Mouse (Mus musculus): Measurements from ENCODE around the gene Tnfrsf1a.
A peak's percentile ranks its signal among the peaks of the same experiment; 100 is the strongest.

Tnfrsf1a gene

DNA sequence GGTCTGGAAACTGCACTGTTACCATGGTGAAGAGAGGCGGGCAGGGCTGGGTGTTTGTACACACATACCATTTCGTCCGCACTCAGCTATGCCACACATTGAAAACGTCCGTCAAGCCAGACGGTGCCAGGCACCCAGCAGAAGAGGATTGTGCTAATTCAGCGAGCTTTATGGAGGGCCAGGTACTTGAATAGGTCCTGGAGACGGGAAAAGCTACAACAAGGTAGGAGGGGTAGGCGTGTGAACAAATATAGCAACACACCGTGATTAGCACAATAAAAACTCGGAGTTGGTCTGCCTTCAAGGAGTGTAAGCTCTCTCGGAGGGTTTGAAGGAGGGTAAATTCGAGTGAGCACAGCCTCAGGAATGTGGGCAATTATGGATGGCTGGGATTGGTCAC is 26.4 kb upstream of the Tnfrsf1a start:
- no peak for DNase-seq (ENCODE audit: low read depth, low spot score)

DNA sequence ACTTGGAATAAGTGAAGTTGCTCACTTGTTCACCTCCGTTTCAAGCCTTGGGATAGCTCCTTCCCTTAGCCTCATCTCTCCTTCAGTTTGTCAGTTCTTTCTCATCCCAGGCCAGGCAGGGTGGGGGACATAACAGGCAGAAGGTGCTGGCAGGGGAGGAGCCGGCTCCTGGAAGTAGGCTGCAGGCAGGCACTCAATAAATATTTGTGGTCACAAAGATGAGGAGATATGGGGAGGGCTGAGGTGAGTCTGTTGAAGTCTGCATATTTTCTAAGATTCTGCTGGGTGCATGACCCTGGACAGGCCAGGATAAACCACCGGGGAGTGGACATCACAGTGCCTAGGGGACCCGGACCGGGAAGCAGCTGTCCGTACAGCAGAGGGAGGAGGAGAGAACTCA is 25.6 kb upstream of the Tnfrsf1a start:
- no peak for DNase-seq (ENCODE audit: low read depth, low spot score)

DNA sequence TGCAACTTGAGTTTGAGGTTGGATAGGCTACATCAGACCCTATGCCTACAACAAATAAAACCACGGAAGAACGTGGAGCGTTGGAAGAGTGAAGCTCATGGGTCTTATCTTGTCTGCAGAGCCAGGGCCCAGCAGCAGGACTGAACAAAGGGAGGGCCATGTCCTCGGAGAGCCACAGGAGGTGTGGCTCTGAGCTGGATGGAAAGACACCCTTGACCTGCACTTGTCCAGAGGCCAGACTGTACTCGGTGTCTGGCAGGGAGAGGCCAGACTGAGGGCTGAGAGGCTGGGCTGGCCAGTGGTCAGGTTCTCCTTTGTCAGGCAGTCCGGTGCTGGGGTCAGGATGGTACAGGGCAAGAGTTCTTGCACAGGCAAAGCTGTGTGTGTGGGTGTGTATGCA is 23.8 kb upstream of the Tnfrsf1a start:
- no peak for DNase-seq (ENCODE audit: low read depth, low spot score)

DNA sequence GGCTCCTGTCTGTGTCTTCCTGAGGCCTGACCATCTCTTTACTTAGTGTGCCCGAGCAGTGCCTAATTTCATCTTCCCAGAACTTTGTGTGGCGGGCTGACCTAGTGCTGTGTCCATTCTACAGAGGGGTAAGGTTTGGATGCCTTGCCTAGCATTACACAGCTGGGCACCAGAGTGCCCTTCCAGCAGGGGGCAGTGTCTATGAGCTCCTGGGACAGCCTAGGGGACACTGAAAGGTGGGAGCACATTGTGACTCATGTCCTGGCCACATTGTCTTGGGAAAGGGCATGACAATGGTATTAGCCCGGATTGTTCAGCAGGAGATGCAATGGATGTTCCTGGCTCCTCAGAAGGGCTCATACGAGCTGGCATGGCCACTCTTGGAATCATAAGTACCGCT is 20.9 kb upstream of the Tnfrsf1a start:
- no peak for DNase-seq (ENCODE audit: low read depth, low spot score)

DNA sequence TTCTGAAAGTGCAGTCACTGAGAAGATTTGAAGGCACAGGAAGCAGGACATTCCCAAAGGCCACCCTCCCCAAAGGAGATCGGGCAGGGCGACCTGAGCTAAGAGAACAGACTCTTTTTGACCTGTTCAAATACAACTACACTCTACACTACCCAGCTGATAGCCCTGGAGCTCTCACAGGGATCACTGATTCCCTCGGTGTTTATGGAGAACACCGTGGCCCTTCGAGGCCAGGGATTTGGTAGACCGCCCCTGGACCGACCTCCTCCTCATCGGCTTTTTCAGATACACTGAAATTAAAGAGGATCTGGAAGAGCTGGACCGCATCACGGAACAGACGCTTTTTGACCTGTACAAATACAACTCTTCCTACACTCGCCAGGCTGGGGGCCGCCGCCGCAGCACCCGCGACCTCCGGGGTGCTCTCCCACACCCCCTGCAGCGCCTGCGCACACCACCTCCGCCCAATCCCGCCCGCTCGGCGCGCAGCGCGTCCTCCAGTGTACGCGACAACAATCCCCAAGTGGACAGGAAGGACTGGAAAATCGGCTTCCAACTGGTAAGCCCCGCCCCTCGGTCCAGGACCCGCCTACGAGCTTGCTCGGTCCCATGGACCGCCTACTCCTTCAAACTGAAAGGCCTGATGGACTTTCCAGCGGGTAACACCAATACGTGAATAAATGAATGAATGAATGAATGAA is 18.4 kb upstream of the Tnfrsf1a start:
- peak; percentile 66 for DNase-seq (ENCODE audit: low read depth, low spot score)

DNA sequence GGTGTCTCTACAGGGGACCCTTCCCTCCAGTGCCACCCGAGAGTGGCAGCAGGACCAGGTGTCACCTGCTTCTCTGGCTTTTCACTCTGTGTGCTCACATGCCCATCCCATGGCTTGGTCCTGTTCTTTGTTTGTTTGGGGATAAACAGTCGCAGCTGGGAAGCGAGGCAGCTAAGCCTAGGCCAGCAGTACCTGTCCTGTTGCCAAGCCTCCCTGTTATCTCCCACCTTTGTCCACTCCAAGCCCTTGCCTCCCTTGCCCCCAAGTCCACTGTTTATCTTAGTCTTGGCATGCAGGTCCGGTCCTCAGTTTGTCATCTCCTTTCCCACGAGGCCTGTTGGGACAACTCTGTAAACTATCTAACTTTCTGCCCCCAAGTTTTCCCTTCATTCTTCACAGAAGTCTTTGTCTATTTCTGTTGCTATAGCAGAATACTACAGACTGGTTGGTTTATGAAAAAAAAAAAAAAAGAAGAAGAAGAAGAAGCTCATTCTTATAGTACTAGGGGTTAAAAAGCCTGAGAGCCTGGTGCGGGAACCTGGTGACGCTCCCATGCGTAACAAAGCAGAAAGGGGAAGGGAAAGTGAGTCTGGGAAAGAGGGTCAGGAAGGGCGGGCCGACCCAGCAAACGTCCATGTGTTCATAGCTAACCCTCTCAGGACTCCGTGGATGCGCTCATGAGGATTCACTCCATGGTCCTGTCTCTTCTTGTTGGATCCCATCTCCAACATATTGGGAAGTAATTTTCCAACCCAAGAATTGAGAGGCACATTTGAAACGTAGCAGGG is 15.9 kb upstream of the Tnfrsf1a start:
- DNase-seq (ENCODE audit: low read depth, low spot score): no peak

DNA sequence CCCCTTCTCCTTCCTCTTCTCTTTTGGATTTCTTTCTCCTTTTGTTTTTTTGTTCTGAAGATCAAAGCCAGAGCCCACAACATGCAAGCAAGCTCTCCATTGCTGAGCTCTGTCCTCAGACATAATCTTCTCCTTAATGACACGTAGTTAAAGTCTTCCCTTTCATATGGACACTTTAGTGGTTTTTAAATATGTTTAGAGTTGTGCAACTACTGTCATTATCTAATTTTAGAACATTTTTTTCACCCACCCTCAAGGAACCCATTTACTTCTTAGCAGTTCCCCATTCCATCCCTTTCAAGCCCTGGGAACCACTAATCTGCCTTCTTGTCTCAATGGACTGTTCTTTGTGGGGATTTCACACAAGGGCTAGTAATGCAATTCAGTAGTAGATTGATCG is 14.8 kb upstream of the Tnfrsf1a start:
- no peak for DNase-seq (ENCODE audit: low read depth, low spot score)

DNA sequence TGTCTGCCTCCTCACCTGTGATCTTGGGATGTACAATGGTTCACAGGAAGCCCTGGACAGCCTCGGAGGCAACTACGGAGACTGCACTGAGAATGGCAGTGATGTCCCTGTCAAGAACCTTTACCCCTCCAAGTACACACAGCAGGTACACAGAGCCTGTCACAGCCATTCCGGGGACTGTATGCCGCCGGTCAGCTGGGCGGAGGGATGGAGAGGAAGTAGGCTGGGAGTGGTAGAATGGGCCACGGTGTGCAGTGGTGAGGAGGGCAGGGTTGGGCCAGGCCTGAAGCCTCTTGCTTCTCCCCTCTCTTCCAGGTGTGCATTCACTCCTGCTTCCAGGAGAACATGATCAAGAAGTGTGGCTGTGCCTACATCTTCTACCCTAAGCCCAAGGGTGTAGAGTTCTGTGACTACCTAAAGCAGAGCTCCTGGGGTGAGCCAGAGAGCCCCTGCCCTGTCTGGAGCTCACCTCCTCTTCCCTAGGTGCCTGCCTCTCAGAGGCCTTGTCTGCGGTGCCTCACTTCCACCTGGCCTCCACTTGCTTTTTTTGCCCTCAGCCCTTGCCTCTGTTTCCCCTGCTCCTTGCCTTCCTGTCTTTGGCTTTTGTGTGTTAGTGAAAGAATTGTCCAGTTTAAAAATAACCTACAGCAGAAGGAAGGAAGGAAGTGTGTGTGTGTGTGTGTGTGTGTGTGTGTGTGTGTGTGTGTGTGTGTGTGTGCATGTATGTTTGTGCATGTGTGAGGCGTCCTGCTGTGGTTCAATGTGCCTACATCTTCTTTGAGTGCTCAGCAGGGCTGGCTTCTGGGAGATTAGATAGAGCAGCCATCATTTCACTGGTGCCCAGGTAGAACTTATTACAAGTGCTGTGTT is 10.1 kb upstream of the Tnfrsf1a start:
- no peak for DNase-seq (ENCODE audit: low read depth, low spot score)

DNA sequence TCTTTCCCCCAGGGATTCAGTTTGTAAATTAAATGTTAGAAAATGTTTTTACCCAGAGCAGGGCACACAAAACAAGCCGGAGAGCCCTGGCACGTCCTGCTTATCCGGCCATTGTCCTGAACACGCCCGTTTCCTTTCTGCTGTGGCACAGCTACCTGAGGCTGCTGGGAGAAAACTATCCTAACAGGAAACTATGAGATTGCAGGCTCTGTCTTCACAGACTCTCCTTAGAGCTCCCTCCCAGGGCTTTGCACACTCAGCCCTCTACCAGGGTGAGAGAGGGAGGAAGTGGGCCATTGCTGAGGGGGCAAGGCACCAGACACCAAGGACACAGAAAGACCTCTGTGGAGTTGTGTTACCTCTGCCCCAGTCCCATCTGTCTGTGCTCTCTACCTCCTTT is 8.9 kb upstream of the Tnfrsf1a start:
- DNase-seq (ENCODE audit: low read depth, low spot score): no peak

DNA sequence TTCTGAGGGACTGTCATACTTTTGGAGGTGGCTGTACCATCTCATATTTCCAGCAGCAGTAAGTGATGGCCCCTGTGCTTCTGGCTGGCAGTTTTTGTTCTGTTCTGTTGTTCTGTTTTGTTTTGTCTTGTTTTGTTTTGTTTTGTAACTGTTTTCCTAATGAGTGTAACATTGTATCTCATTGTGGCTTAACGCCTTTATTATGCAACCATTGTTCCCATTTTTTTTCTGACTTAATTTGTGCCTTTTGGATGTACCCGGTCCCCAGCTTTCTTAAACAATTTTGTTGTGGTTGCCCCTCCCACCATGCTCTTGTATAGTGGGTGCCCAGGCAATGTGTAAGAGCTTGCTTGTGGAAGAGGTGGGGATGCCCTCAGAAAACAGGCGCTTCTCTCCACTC is 7.0 kb upstream of the Tnfrsf1a start:
- no peak for DNase-seq (ENCODE audit: low read depth, low spot score)

DNA sequence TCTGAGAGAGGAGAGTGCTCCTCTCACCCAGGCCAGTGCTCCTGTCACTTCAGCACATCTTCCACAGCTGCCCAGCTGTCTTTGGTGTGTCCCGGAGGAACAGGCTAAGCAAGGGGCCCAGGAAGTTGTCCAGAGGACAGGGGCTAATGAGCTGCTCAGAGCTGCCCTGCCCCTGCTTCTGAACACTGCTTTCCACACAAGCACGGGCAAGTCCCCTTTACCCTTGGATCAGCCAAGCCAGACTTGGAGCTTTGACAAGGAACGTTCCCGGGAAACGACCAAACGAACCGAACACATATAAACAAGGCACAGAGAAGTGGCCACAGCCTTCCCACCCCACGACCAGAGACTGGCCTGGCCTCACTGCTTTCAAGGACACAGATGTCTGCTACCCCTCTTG is 5.1 kb upstream of the Tnfrsf1a start:
- no peak for DNase-seq (ENCODE audit: low read depth, low spot score)

DNA sequence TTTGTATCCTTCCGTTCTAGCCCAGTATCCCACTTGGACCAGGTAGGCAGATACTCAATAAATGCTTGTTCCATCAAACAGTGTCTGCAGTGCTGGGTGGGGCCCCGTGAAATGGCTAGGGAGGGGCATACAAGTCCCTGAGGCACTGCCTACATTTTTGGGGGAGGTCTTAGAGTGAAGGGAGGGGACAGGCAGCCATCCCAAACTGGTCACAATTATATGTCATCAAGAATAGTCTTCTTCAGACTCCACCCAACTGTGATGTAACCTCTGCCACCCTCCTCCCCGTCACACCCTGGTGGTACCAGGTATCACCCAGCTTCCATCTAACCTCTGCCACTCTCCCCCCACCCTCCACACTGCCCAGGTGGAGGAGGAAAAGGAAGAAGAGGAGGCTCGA is 4.3 kb upstream of the Tnfrsf1a start:
- no peak for DNase-seq (ENCODE audit: low read depth, low spot score)

DNA sequence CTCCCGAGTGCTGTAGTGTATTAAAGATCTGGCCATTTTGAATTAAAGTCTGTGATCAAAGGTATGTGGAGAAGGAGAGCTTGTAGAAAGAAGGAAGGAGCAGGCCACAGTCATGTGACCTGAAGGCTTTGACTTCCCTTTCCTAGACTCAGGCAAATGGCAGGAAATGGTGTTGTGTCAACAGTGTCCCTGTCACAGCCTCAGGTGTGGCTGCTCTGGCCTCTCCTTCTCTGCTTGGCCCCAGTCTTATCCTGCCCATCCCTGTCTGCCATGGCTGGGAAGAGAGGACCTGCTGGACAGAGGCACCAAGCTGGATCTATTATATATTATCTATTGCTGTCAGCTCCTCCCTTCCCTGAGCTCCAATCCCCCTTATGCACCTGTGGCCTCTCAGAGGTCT is 3.5 kb upstream of the Tnfrsf1a start:
- no peak for DNase-seq (ENCODE audit: low read depth, low spot score)

DNA sequence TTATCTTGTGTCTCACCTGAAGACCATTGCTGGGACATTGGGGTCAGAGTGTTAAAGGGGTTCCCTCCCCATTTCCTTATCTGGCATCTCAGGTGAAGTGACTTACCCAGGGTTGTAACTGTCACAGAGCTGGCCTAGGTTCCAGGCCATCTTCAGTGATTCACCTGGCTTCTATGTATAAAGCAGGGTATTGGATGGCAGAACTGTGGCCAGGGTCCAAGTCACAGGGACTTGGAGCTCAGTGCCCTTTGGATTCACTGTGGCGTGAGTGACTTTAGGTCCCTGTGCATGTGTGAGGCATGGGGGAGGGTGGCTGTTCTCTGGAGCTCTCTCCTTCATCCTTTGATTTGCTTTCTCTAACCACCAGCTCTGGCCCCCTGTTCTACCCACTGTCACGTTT is 3.1 kb upstream of the Tnfrsf1a start:
- no peak for DNase-seq (ENCODE audit: low read depth, low spot score)

DNA sequence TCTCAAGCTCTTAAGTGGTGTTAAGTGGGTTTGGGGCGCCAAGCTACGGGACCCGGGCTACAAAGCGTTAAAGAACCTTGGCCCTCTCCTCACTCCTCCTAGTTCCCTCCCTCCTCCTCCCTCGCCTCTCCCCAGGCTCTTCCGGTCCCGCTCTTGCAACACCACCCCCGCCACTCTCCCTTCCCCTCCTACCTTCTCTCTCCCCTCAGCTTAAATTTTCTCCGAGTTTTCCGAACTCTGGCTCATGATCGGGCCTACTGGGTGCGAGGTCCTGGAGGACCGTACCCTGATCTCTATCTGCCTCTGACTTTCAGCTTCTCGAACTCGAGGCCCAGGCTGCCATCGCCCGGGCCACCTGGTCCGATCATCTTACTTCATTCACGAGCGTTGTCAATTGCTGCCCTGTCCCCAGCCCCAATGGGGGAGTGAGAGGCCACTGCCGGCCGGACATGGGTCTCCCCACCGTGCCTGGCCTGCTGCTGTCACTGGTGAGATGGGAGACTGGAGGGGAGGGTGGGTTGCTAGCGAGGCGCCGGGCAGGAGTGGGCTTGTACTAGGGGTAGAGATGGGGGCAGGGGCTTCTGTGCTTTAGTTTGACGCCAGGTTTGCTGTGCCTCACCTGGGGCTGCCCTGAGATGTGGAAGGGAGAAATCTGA is 541 bp downstream of the Tnfrsf1a start:
- DNase-seq (ENCODE audit: low read depth, low spot score): no peak

DNA sequence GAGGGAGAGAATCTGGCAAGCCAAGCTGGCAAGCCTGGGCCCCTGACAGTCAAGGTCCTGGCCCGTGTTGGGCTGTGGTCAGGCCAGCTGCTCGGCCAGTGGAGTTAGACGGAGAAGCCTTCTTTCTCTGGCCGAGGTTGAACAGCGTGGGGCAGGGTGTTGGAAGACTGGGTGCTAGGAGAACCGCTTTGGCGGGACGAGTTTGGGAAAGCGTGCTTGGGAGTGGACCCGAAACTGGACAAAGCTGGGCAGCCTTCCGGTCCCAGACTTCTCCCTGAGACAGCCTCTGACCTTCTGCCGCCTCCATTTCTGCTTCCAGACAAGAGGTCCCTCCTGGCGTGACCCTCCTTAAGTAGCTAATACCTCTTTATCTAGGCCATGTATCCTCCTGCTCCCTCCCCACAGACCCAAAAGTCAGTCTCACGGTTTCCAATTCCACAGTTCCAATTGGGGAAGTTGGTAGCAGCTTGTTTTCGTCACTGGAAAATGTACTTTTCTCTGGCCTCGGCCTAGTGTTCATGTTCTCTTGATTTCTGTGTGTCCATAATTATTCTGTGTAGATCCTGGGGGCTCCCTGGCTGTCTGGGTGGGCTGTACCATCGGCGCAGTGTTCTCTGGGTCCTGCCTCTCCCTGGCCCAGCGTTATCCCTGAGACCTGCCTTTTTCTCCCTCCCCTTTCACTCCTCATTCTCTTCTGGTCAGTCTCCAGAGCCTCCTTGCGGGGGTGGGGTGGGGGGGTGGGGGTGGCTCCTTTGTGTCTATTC is 1.3 kb downstream of the Tnfrsf1a start:
- DNase-seq (ENCODE audit: low read depth, low spot score): no peak

DNA sequence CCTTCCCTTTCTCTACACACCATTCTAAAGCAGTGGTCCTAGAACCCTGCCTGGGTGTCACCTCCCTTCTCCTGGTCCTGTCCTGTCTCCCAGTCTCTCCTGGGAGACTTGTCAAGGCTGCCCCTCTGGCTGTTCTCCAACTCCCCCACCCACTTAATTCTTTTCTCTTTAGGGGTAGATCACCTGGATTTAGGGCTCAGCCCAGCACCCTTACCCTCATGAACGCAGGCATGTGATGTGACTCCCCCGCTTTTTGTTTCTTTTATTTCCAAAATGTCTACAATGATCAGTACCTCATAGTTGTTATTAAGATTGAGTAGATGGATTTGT is 1.8 kb downstream of the Tnfrsf1a start:
- DNase-seq (ENCODE audit: low read depth, low spot score): no peak

DNA sequence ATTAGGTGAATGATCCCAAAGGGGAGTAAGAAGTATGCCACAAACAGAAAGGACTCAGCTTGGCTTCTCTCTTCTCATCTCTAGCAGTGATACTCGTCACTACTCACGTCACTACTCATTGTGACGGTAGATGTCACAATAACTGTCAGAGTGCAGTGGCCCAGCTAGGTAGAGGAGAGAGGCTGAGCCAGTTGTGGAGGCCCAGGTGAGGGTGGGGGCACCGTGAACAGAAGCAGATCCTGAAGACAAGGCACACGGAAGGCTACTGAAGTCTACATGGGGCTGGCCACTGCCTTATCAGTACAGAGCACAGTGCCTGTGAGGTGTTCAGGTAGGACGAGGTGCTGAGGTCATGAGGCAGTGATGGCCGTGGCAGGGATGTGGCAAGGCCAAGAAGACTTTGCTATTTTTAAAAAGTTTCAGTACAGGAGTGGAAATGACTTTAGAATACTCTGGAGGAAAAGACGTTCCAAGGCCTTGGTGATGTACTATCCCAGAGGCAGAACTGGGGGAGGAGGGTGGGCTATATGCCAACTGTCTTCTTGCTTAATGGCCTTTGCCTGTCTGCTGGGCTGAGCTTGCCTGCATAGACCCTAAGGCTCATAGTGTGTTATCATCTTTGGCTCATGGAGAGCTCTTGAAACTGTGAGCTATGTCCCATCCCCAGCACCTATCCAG is 2.3 kb downstream of the Tnfrsf1a start:
- no peak for DNase-seq (ENCODE audit: low read depth, low spot score)

DNA sequence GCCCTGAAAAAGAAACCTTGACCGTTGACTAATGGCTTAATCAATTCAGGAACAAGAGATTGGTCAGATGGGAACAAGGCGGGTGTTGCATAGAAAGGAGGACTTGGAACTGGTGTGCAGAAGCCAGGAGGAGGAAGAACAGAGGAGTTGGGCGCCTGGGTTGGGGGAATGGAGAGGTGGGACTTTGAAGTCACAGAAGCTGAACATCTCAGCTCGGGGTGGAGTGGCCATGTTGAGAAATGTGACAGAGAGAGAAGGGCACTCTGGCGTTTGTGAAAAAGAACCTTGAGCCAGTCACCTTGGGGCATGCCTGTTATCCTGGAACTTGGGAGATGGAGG is 2.9 kb downstream of the Tnfrsf1a start:
- no peak for DNase-seq (ENCODE audit: low read depth, low spot score)

DNA sequence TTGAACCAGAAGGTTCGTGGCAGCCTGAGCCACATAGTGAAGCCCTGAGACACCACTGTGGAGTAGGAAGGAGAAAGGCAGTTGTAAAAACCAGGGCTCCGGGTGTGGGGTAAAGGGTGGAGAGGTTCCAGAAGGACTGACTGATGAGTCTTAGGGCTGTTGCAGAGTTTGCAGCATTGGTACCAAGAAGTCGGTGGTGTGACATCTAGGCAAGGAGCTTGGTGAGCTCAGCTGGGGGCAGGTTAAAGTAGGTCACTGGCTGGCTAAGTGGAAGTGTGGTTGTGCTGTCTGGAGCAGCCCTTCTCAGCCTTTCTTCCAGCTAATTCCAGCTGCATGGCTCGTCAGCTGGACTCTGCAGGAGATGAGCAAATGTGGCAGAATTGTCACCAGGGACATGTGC is 3.6 kb downstream of the Tnfrsf1a start:
- no peak for DNase-seq (ENCODE audit: low read depth, low spot score)

DNA sequence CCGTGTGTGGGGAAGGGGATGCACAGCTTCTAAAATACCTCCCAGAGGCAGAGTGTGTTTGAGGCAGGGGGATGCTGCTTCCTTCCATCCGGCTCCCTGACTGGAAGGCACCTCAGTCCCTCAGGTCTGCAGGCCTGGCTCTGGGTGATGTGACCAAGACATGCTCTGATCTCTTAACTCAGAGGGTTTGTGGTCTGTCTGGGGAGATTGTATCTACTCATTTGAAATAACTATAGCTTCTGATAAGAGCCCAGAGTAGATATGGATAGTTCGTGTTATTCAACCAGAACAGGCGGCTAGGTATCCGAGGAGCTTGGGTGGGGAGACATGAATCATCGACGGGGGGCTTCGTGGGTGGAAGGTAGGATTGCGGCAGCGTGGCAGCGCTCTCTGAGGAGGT is 4.1 kb downstream of the Tnfrsf1a start:
- DNase-seq (ENCODE audit: low read depth, low spot score): no peak
